Mouse (Mus musculus): ENCODE measurements at regions not wholly inside any gene's neighbourhood (a gene's known extent, or its start where the extent isn't known, plus 50 kb on each side); places are given as distances from the start of the nearest gene placed in this dataset.

- Histone ChIP-seq H3K4me3 (replicated peaks) (no peak overlapping the region), H3K4me1 (no peaks in the 10 kb centered on the region), H3K4me2 (replicated peaks) (no peak overlapping the region), H3K27me3 (no peaks in the 10 kb centered on the region), H3K9me3 (replicated peaks) (no peaks in the 10 kb centered on the region), H3K9ac (no peak overlapping the region), H3K27ac (replicated peaks) (no peak overlapping the region), H3K36me3 (no peaks in the 10 kb centered on the region)
- WGBS = 66% methylated on average over 6 of the region's 6 CpGs
- ATAC-seq (ENCODE audit: insufficient number of reproducible peaks, low FRiP score, low TSS enrichment, low read depth) = no peak
Observed at GRCm38 (mm10) chr3:34171893-34172292, 90.8 kb upstream of the Dnajc19 start.

GRCm38 (mm10) chr3:34168087-34168486 is 87.0 kb upstream of the Dnajc19 start:
- 83% methylated on average over 1 of the region's 1 CpGs for WGBS
- no peaks in the 10 kb centered on the region for H3K4me1 ChIP-seq
- no peak for ATAC-seq (ENCODE audit: insufficient number of reproducible peaks, low FRiP score, low TSS enrichment, low read depth)
- no peaks in the 10 kb centered on the region for H3K36me3 ChIP-seq
- H3K27me3 ChIP-seq = no peaks in the 10 kb centered on the region
- H3K4me3 ChIP-seq (replicated peaks) = no peak overlapping the region
- no peak overlapping the region for H3K4me2 ChIP-seq (replicated peaks)
- H3K9me3 ChIP-seq (replicated peaks) = no peaks in the 10 kb centered on the region
- H3K9ac ChIP-seq = no peak overlapping the region
- no peak overlapping the region for H3K27ac ChIP-seq (replicated peaks)

GRCm38 (mm10) chr3:34150036-34150435 is 68.9 kb upstream of the Dnajc19 start:
- no peak overlapping the region for H3K9ac ChIP-seq
- no peak for ATAC-seq (ENCODE audit: insufficient number of reproducible peaks, low FRiP score, low TSS enrichment, low read depth)
- WGBS = 60% methylated on average over 2 of the region's 2 CpGs
- H3K27ac ChIP-seq (replicated peaks) = no peak overlapping the region
- no peaks in the 10 kb centered on the region for H3K36me3 ChIP-seq
- H3K27me3 ChIP-seq = no peaks in the 10 kb centered on the region
- no peaks in the 10 kb centered on the region for H3K9me3 ChIP-seq (replicated peaks)
- H3K4me1 ChIP-seq = no peaks in the 10 kb centered on the region
- H3K4me3 ChIP-seq (replicated peaks) = no peak overlapping the region
- H3K4me2 ChIP-seq (replicated peaks) = no peak overlapping the region

GRCm38 (mm10) chr3:34143652-34144051 is 62.5 kb upstream of the Dnajc19 start:
- H3K4me2 ChIP-seq (replicated peaks) = no peak overlapping the region
- no peaks in the 10 kb centered on the region for H3K4me1 ChIP-seq
- 70% methylated on average over 2 of the region's 2 CpGs for WGBS
- no peaks in the 10 kb centered on the region for H3K36me3 ChIP-seq
- no peak overlapping the region for H3K9ac ChIP-seq
- H3K9me3 ChIP-seq (replicated peaks) = no peaks in the 10 kb centered on the region
- no peaks in the 10 kb centered on the region for H3K27me3 ChIP-seq
- no peak for ATAC-seq (ENCODE audit: insufficient number of reproducible peaks, low FRiP score, low TSS enrichment, low read depth)
- H3K4me3 ChIP-seq (replicated peaks) = no peak overlapping the region
- no peak overlapping the region for H3K27ac ChIP-seq (replicated peaks)

GRCm38 (mm10) chr3:34139227-34139626 is 58.1 kb upstream of the Dnajc19 start:
- Histone ChIP-seq H3K4me2 (replicated peaks) (no peak overlapping the region), H3K9me3 (replicated peaks) (no peaks in the 10 kb centered on the region), H3K36me3 (no peaks in the 10 kb centered on the region), H3K27me3 (no peaks in the 10 kb centered on the region), H3K27ac (replicated peaks) (no peak overlapping the region), H3K4me3 (replicated peaks) (no peak overlapping the region), H3K9ac (no peak overlapping the region), H3K4me1 (no peaks in the 10 kb centered on the region)
- ATAC-seq (ENCODE audit: insufficient number of reproducible peaks, low FRiP score, low TSS enrichment, low read depth) = no peak
- 72% methylated on average over 9 of the region's 9 CpGs for WGBS

- ATAC-seq (ENCODE audit: insufficient number of reproducible peaks, low FRiP score, low TSS enrichment, low read depth) = no peak
Observed at GRCm38 (mm10) chr3:34137984-34138383, 56.9 kb upstream of the Dnajc19 start.

GRCm38 (mm10) chr3:34136385-34136784 is 55.3 kb upstream of the Dnajc19 start:
- H3K27ac ChIP-seq (replicated peaks) = no peak overlapping the region
- 82% methylated on average over 2 of the region's 2 CpGs for WGBS
- no peaks in the 10 kb centered on the region for H3K4me1 ChIP-seq
- no peaks in the 10 kb centered on the region for H3K36me3 ChIP-seq
- no peak overlapping the region for H3K4me3 ChIP-seq (replicated peaks)
- H3K27me3 ChIP-seq = no peaks in the 10 kb centered on the region
- ATAC-seq (ENCODE audit: insufficient number of reproducible peaks, low FRiP score, low TSS enrichment, low read depth) = no peak
- no peaks in the 10 kb centered on the region for H3K9me3 ChIP-seq (replicated peaks)
- no peak overlapping the region for H3K9ac ChIP-seq
- no peak overlapping the region for H3K4me2 ChIP-seq (replicated peaks)

More at GRCm38 (mm10) chr3:34137984-34138383, 56.9 kb upstream of the Dnajc19 start:
- 86% methylated on average over 7 of the region's 7 CpGs for WGBS
- no peak overlapping the region for H3K4me2 ChIP-seq (replicated peaks)
- no peaks in the 10 kb centered on the region for H3K9me3 ChIP-seq (replicated peaks)
- no peak overlapping the region for H3K27ac ChIP-seq (replicated peaks)
- no peaks in the 10 kb centered on the region for H3K4me1 ChIP-seq
- H3K9ac ChIP-seq = no peak overlapping the region
- H3K4me3 ChIP-seq (replicated peaks) = no peak overlapping the region
- no peaks in the 10 kb centered on the region for H3K27me3 ChIP-seq
- no peaks in the 10 kb centered on the region for H3K36me3 ChIP-seq

All from embryonic facial prominence, embryonic 15.5 days (tissue).